Mouse (Mus musculus) C2C12 (cell line): Measurements from ENCODE around the gene Ptov1.

ENCODE experiments used
- CEBPB ChIP-seq: IDR thresholded peaks from one replicate; pipeline ENCODE4 v1.6.1; 2011; ENCODE audit warnings: low read depth, mild to moderate bottlenecking, control low read depth, moderate library complexity
- CTCF ChIP-seq: IDR thresholded peaks from one replicate; pipeline ENCODE4 v1.5.1; 2011; ENCODE audit not compliant: control insufficient read depth, insufficient read depth, insufficient read length
- MYOG ChIP-seq: IDR thresholded peaks from one replicate; pipeline ENCODE4 v1.6.1; 2011; ENCODE audit not compliant: control insufficient read depth, insufficient read length; ENCODE audit errors: extremely low read depth
- USF1 ChIP-seq: IDR thresholded peaks from one replicate; pipeline ENCODE4 v1.6.1; 2011; ENCODE audit warnings: low read depth, mild to moderate bottlenecking, control low read depth, moderate library complexity

GRCm38 (mm10) chr7:44857042-44857552 lies 12.5 kb downstream of the Ptov1 start, which contains the start of gene Pnkp:
- TF ChIP-seq CTCF (no peak), CEBPB (peak; percentile 30), MYOG (no peak), USF1 (no peak)
